Mouse (Mus musculus) activated CD4-positive, CD25-positive, alpha-beta regulatory T cell, adult 4 months (primary cell): ENCODE data around the gene St6galnac3. TPM values are rescaled to one million over a fixed set of nuclear protein-coding genes. Genes with fewer than 3 reads are reported as not detected.

Source experiments
- ATAC-seq: one replicate; pipeline ENCODE4 v1.8.0; 2017
- polyA plus RNA-seq, 2 experiments: library from polyadenylated mRNA; unstranded; fragments of 100-300 nt; shearing (Covaris generic); gene quantifications; one replicate each; pipeline ENCODE4 v1.2.1; 2017

Gene St6galnac3
- polyA plus RNA-seq, 2 experiments from 2014 or later, result 29.1 to 52.4 TPM

DNA sequence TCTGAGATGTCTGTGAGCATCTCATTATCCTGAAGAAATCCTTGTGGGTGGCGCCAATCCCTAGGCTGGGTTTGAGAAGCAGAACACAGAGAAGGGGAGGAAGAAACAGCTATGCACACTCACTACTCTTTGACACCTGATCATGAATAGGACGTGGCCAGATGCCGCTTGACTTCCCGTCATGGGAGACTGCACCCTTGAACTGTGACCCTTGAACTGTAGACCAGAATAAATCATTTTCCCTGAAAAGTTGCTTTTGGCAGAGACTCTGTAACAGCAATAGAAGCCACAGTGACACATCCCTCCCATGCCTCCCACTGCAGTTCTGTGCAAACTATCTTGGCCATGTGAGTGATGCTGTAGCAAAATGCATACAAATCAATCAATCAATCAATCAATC is 267.3 kb downstream of the St6galnac3 start:
- no peak for ATAC-seq

DNA sequence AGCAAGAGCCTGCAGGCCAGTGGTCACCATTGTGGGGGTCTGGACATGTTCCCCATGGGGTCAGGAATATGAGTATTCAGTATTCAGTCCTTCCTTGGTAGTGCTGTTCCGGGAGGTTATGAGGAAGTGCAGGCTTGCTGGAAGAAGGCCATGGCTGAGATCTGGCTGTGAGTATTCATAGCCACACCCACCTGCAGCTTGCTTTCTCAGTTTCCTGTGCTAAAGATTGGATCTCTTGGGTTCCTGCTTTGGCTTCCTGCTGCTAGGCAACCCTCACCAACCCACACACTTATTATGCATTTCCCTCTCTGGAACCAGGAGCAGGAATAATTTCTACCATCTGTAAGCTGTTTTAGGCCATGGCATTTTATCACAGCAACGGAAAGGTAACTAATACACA is 267.8 kb downstream of the St6galnac3 start:
- ATAC-seq, result peak; percentile 49

DNA sequence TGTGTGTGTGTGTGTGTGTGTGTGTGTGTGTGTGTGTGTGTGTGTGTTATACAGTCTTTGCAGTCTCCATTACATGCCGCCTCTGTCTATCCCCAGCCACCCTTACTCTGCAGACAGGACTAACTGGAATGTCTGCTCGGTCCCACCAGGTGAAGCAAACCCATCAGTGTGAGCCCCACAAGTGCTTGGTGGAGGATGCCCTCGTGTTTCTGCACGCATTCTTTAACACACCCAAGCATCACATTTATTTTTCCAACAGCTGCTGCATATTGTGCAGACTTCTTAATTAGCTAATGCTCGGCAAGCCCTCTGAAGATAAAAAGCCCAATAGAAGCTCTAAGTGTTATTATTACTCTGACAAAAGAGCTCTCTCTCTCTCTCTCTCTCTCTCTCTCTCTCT is 268.7 kb downstream of the St6galnac3 start:
- ATAC-seq, result no peak

DNA sequence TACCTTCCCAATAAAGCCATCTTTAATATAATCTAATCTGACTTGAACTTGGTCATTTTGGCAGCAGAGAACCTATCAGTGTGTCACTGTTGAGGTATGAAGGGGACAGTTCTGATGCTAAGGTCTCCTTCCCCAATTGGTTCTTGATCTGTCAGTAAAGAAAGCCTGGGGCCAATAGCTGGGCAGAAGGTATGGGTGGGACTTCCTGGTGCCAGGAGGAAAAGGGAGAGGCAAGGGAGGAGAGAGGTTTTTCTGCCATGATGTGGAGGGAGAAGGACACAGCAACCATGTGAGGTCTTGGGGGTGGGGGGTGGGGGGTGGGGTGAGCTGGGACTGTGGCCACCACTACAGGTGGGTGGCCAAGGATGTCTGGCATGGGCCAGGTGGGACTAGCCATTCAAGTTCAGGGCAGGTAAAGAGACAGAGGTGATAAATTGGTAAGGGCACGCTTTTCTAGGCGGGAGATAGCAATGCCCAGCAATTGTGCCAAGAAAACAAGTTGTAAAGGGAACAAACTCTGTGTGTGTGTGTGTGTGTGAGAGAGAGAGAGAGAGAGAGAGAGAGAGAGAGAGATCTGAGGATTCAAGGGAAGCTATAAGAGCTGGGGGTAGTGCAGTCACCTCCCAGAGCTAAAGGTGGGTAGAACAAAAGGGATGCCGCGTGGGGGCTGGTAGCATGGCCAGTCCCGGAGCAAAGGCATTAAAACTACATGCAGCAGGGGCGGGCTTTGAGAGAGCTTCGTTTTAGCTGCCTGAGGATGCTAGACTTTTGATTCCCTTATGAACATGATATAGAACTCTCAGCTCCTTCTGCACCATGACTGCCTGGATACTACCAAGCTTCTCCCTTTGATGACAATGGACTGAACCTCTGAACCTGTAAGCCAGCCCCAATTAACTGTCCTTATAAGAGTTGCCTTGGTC is 271.6 kb downstream of the St6galnac3 start:
- no peak for ATAC-seq

DNA sequence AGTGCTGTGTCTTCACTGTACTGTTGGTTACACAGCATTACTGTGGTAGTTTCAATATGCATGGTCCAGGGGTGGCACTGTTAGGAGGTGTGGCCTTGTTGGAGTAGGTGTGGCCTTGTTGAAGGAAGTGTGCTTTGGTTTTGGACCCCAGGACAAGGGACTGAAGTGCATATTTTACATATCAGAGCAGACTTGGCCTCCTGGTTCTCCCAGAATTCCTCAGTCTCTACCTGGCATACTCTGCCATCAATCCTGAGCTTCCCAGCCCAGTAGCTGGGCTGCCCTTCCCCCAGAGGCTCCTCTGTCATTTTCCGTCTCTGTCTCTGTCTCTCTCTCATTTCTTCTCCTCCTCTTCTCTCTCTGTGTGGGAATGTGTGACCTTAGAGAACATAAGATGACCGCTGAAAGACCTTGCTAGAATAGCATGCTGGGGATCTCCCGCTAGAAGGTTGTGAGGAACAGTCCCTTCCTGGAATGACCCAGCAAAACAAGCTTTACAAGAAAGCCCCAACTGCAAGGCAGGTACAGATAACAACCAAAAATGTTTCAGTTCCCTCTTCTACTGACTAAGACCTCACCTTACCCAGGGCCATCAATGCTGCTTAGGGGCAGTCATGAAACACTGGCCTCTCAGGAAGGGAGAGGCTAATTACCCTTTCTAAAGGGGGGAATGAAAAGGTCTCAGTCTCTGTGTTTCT is 272.5 kb downstream of the St6galnac3 start:
- ATAC-seq, result no peak

DNA sequence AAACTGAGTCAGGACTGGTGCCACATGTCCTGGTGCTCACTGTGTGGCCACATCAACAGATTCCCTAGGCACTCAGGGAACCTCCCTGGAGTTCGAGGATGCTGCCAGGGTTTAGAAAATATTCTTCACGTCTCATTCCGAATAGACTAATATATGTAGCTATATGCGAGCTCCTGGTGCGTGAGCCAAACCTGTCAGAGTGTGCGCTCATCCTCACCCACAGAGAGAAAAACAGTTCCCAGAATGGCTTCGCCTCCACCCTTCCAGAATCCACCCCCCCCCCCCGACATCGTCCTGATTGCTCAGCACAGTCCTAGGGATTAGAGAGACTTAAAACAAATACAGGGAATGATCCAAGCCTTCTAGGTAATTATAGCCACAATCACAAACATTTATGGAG is 283.6 kb downstream of the St6galnac3 start:
- no peak for ATAC-seq

DNA sequence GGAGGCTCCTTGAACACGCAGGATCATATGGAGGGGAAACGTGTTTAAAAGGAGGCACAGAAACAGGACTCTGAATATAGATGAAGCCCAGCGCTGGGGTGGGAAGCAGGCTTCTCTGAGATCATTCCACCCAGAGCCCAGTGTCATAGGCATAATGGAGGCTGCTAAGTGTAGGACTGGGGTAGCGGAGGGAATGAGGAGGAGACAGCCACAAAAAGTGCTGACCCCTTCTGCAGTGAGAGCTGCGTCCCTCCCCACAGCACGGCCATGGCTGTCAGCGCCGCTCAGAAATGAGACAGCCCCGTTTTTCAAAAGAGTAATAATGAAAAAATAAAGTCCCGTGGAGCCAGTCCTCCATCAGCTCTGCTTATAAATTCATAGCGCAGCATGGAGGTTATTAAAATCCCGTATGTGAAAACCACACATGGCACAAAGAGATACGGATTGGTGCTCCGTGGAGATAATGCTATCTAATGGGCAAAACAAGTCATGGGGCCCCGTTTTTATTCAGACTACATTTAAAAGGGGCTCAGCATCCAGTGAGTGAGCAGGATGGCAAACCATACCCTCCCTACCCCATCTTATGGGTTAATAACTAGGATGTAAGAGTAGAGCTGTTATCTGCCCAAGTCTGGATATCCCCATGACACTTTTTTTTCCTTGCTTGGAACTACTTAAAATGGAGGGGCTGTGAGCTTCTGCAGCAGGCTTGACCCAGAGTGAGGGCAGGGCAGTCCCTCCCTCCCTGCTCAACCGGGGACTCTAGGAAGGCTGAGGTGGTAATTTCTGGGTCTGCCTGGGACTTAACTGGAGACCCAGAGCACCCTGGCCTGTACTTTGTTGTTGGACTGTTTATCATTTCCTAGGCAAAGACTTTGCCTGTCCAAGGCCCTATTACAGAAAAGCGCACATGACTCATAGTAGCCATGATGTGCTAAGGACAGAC is 288.6 kb downstream of the St6galnac3 start:
- ATAC-seq, result no peak

DNA sequence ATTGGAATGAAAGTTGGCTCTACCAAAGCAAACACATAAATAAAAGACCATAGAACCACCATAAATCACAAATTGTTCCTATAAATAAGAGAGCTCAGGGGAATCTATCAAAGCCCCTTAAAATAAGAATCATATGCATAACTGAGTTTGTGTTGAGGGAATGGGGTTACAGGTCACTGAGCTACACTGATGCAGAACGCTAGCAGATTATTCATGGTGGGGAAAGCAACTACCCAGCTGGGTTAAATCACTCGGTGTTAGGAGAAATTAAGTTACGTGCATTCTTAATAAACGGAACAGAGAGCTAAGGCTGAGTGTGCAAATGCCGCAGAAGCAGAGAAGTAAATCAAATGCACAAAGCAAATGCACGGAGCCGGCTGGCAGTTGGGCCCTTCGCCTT is 292.0 kb downstream of the St6galnac3 start:
- ATAC-seq, result no peak

DNA sequence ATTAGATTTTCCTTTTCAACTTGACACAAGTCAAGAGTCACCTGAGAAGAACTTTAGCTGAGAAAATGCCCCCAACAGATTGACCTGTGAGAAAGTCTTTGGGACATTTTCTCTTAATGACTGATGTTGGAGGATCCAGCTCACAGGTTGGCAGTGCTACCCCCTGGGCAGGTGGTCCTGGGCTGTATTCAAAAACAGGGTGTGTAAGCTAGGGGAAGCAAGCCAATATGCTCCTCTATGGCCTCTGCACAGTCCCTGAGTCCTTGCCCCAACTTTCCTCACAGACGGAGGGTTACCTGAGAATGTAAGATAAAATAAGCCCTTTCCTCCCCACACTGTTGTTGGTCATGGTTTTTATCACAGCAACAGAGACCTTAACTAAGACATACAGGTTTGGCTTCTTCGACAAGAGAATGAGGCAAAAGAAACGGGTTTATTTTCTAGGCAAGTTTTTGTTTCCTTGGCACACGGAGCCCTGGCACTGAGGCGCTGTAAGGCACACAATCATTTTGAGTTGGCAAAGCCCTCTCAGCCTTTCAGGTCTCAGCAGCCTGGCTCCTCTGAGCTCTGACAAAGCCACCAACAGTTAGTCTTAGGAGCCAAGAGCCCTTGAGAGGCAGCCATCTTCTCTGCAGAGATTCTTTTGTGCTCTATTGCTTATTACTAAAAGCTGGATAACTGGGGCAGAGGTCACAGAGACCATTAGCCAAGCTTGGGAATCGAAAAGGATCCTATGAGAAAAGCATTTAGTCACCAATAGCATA is 292.7 kb downstream of the St6galnac3 start:
- no peak for ATAC-seq

DNA sequence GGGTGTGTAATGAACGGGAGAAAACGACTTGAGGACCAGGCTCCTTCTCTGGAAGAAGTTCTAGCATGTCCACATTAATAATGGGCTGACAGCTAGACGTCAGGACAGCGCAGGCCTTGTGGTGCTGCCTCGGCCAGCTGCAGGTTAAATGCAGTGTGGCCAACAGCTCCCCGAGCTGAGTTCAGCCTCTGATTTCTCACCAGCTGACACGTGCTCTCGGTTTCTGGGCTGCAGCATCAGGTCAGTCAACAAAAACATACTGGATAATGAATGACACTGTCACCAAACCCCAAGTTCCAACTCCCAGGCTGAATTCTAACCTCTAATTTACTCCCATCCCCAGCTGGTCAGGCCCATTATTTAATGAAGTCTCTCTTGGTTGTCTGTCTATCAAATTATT is 295.1 kb downstream of the St6galnac3 start:
- no peak for ATAC-seq

DNA sequence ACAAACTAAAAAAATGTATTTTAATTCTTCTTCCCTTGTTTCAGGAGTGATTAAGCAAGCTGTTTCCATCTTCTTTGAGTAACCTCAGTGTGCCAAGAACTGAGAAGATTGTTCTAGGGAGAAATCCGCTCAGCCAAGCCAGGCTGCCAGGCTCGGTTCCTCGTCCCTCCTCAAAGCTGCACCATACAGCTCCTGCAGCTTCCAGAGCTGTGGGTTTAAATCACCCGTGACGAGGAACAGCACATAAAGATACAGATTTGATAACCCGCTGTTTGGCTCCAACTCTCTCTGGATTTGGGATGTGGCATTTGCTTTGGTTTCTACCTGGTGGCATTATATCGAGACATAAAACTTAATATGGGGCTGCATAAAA is 303.1 kb downstream of the St6galnac3 start:
- no peak for ATAC-seq

DNA sequence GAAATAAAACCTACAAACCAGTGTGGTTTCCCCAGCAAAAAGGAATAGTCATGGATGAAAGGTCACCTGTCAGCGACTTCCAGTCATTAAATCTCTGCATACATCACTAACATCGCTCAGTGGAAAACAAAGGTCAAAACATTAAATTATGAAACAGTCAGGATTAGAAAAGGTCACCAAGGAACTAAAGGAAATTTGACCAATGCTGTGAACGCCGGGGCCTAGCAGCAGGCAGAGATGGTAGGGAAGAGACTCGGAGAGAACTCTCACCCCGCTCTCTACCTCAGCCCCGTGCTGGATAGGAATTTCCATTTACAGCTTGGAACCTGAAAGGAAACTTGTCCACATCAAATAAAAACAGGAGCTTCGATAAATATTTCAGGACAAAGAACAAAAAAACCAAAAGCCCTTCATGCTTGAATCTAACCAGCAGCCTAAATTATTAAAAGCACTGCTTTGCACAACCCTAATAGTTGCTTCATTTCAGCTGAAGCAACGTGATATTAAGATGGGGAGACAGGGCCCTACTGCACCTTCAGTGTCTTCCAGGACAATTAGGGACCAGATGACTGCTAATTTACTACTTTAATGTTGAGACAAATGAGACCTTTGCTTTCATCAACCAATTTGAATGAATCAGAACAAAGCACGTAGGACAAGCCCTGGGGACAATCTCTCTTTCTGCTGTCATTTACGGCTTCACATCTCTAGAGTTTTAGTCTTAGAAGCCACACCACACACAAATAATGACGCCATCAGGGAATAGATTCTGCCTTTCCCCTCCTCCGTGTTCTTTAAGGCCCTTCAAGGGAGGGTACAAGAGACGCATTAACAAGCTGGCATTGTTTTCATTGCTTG is 303.7 kb downstream of the St6galnac3 start:
- no peak for ATAC-seq

DNA sequence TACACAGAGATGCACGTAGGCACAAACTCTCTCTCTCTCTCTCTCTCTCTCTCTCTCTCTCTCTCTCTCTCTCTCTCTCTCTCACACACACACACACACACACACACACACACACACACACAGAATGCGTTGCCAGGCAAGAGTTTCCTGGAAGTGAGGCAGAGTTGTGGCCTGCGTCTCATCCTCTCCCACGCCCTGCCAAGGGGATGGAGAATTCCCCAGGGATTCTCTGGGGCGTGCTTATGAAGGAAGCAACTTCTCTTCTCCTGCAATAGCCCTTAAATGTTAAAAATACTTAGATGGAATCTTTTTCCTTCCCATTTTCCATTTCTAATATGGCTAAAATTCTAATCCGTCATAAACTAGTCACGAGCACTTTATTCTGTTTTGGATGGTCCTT is 305.6 kb downstream of the St6galnac3 start:
- ATAC-seq, result no peak

DNA sequence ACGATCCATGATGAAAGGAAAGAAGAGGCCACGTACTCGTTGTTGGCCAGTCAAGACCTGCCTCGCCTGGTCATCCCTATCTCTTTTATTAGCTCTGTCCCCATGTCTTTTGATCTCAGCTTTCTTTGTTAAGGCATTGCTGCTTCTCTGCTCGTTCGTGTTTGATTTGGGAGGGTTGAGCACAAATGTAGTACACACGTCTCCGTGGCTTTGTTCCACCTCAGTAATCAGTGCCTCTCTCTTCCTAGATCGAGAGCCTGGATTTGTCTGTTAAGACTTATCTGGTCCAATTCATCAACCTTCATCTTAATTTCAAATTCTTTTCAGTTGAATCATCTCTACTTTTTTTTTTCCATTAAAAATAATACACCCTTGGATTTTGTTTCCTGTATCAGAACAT is 308.0 kb downstream of the St6galnac3 start:
- no peak for ATAC-seq

DNA sequence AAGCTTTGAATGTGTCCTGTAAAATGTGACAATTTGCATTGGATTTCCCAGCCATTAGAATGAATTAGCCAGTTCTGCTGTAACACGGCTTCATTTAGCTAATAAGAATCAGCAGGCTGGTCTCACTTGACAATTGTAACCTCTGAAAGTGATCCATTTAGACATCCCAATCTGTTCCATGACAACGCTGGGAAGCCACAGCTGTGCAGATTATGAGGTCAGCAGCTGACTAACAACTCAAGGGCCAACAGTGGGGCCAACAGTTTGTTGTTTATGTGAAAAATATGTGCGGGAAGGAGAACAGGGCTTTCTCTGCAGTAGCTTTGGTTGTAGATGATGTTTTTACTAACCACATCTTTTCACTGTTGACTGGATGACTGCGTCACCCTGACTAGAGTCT is 308.6 kb downstream of the St6galnac3 start:
- ATAC-seq, result no peak

DNA sequence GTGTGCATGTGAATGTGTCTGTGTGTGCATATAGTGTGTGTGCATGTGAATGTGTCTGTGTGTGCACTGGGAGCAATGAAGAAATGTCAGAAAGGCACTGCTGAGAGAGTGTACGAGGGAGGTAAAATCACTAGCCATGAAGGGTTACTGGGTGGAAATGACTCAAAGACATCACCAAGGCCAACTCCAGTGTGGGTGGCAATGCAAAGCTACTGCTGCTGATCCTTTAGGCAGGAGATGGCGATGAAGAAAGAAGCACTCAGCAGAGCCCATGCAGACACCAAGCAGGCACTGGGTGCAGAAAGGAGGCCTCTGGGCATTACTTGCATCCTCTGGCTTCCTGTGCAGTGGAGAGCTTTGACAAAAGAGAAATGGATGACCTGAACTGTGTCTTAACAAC is 310.8 kb downstream of the St6galnac3 start:
- ATAC-seq, result no peak

DNA sequence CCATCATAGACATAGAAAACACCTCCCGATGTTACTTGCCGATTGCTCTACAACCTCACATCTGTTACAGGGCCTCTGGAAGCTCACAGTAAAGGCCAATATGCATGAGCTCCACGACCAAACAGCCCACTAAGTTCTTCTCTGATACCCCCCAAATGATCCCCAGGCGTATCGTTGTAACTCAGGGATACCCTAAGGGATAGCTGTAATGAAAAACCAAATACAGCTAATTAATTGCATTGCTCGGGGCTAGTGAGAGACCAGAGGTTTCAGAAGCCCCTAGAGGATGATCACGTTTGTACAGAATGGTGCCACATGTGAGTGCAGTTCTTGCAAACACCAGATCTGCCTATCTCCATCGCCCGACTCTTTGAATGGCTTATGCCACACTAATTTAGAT is 315.7 kb downstream of the St6galnac3 start:
- ATAC-seq, result no peak

DNA sequence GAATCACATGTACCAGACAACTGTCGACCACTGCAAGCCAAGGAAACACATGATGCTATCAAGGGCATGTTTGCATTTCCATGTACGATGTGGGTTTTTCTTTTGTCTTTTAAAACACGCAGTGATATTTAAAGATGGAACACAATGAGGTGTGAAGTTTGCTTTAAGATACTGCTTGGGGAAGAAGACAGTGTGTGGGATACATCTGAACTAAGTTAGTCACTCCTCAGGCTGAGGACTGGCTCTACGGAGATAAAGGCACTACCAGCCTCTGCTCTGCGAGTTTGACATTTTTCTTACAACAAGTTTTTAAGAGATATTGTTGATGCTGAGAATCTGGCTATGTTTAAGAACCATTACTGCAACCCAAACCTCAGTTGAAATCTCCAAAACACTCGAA is 316.6 kb downstream of the St6galnac3 start:
- ATAC-seq, result no peak

DNA sequence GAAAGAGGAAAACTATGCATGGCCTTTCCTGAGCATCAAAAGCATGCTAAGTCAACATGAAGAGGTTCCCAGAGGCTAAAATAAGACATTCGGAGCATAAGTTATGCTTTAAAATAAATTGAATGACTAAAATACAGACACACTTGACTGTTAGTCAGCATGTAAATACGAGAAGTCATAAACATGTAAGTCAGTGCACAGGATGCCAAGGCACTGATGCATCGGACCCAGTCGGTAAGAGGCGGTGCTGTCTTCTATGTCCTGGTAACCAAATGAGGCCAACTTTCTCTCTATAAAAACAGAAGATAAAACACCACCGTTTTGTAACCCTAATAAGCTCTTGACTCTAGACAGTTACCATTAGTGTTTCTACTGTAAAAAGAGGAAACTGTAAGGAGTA is 317.3 kb downstream of the St6galnac3 start:
- ATAC-seq, result no peak

DNA sequence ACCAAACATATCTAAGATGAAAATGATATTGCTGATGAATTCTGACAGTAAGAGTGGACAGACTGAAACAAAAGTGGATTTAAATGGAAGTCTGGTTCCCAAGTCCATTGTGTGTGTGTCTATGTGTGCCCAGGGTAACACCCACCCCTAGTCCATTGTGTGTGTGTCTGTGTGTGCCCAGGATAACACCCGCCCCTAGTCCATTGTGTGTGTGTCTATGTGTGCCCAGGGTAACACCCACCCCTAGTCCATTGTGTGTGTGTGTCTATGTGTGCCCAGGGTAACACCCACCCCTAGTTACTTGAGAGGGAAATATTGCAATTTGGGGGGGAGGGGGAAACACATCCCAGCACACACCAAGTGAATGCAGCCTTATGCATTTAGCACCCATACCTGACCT is 318.1 kb downstream of the St6galnac3 start:
- no peak for ATAC-seq

DNA sequence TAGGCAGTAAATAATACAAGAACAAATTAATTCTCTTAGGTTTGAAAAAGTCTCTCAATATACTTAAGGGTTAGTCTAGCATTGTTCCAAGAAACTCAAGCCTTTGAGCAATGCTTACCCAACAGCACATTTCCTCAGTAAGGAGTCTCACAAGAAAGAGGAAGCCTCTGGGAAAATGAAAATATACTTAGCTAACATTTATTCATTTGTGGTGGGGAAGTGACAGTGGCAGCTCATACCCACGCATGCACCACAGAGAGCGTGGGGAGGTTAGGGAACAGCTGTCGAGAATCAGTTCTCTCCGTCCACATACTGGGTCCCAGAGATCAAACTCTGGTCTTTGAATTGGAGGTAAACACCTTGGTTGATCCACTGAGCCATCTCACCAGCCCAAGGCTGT is 318.8 kb downstream of the St6galnac3 start:
- ATAC-seq, result no peak
